Mouse (Mus musculus) forebrain, postnatal 0 days (tissue): ENCODE measurements around the gene Ltbp2. TPM values are rescaled to one million over a fixed set of nuclear protein-coding genes. Genes with fewer than 3 reads are reported as not detected.

Experiments used
- ATAC-seq: fragments of 200-750 bp; cut with Nextera tagmentation; 2 replicates; pipeline ENCODE4 v1.8.0; 2017; ENCODE audit warnings: mild to moderate bottlenecking, moderate library complexity
- DNase-seq: peaks from one replicate; pipeline ENCODE4 v3.0.0-alpha.2; 2015
- H3K27ac ChIP-seq: fragments of 300-500 bp; sonication (generic); 2 replicates; pipeline ENCODE4 v1.5.1; 2014; ENCODE audit warnings: low read depth, mild to moderate bottlenecking, antibody characterized with exemption, low read length, moderate library complexity, mixed read lengths
- H3K27me3 ChIP-seq: fragments of 300-500 bp; sonication (generic); 2 replicates; pipeline ENCODE4 v1.6.1; 2014; ENCODE audit warnings: mild to moderate bottlenecking, low read length, mixed read lengths; ENCODE audit not compliant: insufficient read depth
- H3K36me3 ChIP-seq: fragments of 300-500 bp; sonication (generic); 2 replicates; pipeline ENCODE4 v1.6.1; 2014; ENCODE audit warnings: mild to moderate bottlenecking, moderate library complexity; ENCODE audit not compliant: insufficient read depth
- H3K4me1 ChIP-seq: fragments of 300-500 bp; sonication (generic); 2 replicates; pipeline ENCODE4 v1.6.1; 2014; ENCODE audit warnings: antibody characterized with exemption; ENCODE audit not compliant: insufficient read depth
- H3K4me2 ChIP-seq: fragments of 300-500 bp; sonication (generic); 2 replicates; pipeline ENCODE4 v1.6.1; 2014; ENCODE audit warnings: low read depth, mild to moderate bottlenecking, moderate library complexity
- H3K4me3 ChIP-seq: fragments of 300-500 bp; sonication (generic); 2 replicates; pipeline ENCODE4 v1.5.1; 2014; ENCODE audit warnings: low read depth, low read length, mixed read lengths
- H3K9ac ChIP-seq: fragments of 300-500 bp; sonication (generic); 2 replicates; pipeline ENCODE4 v1.6.1; 2014; ENCODE audit warnings: mild to moderate bottlenecking
- H3K9me3 ChIP-seq: fragments of 300-500 bp; sonication (generic); 2 replicates; pipeline ENCODE4 v1.6.1; 2016; ENCODE audit warnings: low read length
- CTCF ChIP-seq: sonication (generic); IDR thresholded peaks from 2 replicates; pipeline ENCODE4 v1.5.1; 2016; ENCODE audit warnings: antibody characterized with exemption, control low read depth, low read depth
- WGBS: fragments of 180-500 bp; shearing (Covaris S2); extraction: QIAGEN DNeasy Blood & Tissue Kit; methylation state at CpG from one replicate; pipeline ENCODE4 v1.1.7; 2014; 5-methylcytosine and 5-hydroxymethylcytosine counted together
- polyA plus RNA-seq: library from polyadenylated mRNA; unstranded; fragments of >200 nt; fragmentation: Nextera tagmentation; extraction: Ambion mirVana; gene quantifications from 2 replicates; pipeline ENCODE4 v1.2.1, GENCODE M21; 2015
- total RNA-seq: library from RNA; depleted of rRNA; stranded (reverse); fragments of >200 nt; gene quantifications from 2 replicates; pipeline ENCODE4 v1.2.3, GENCODE M21; 2014

Ltbp2 gene
- total and polyA plus RNA-seq, 2 experiments from 2014 or later, result 0.51 to 0.76 TPM

GRCm38 (mm10) chr12:84764756-84765155, 111.6 kb downstream of the Ltbp2 start:
- H3K4me2 ChIP-seq, result no peak overlapping the region
- no peaks in the 10 kb centered on the region for H3K9me3 ChIP-seq
- ATAC-seq (no peak), DNase-seq (no peak)
- H3K27ac ChIP-seq, result no peak overlapping the region
- no peaks in the 10 kb centered on the region; the same call in 1 of the 2 replicates for H3K4me1 ChIP-seq
- H3K27me3 ChIP-seq, result no peaks in the 10 kb centered on the region
- H3K9ac ChIP-seq, result no peak overlapping the region
- H3K4me3 ChIP-seq, result no peak overlapping the region
- 93% methylated on average over 7 of the region's 7 CpGs for WGBS
- no peak for TF ChIP-seq CTCF
- peaks cover 38% of the 10 kb centered on the region for H3K36me3 ChIP-seq

- DNase-seq (no peak), ATAC-seq (no peak)
- no peak overlapping the region for H3K27ac ChIP-seq
- 91% methylated on average over 13 of the region's 13 CpGs for WGBS
- no peaks in the 10 kb centered on the region for H3K9me3 ChIP-seq
- no peaks in the 10 kb centered on the region for H3K4me1 ChIP-seq
- H3K9ac ChIP-seq, result no peak overlapping the region
- H3K4me3 ChIP-seq, result no peak overlapping the region
- H3K4me2 ChIP-seq, result no peak overlapping the region
- no peak for TF ChIP-seq CTCF
- peaks cover 46% of the 10 kb centered on the region for H3K36me3 ChIP-seq
- H3K27me3 ChIP-seq, result no peaks in the 10 kb centered on the region
Measured at GRCm38 (mm10) chr12:84763577-84764218, 112.6 kb downstream of the Ltbp2 start.

- TF ChIP-seq CTCF, result no peak
- no peak for DNase-seq
- Histone ChIP-seq H3K4me3 (no peak overlapping the region), H3K27me3 (no peaks in the 10 kb centered on the region), H3K27ac (no peak overlapping the region), H3K4me2 (no peak overlapping the region), H3K9ac (no peak overlapping the region), H3K36me3 (peaks cover 54% of the 10 kb centered on the region), H3K9me3 (no peaks in the 10 kb centered on the region), H3K4me1 (no peaks in the 10 kb centered on the region)
- 94% methylated on average over 5 of the region's 5 CpGs for WGBS
- no peak for ATAC-seq
Measured at GRCm38 (mm10) chr12:84762532-84762931, 113.8 kb downstream of the Ltbp2 start.

GRCm38 (mm10) chr12:84759063-84759462, 117.3 kb downstream of the Ltbp2 start:
- peak; percentile 58 for TF ChIP-seq CTCF
- DNase-seq, result peak; percentile 57
- no peak overlapping the region for H3K27ac ChIP-seq
- 81% methylated on average over 2 of the region's 2 CpGs for WGBS
- no peak overlapping the region for H3K9ac ChIP-seq
- no peak overlapping the region for H3K4me3 ChIP-seq
- ATAC-seq, result no peak
- H3K4me2 ChIP-seq, result no peak overlapping the region
- H3K27me3 ChIP-seq, result no peaks in the 10 kb centered on the region
- peaks cover 58% of the 10 kb centered on the region for H3K36me3 ChIP-seq
- H3K9me3 ChIP-seq, result no peaks in the 10 kb centered on the region
- H3K4me1 ChIP-seq, result no peaks in the 10 kb centered on the region

- H3K9ac ChIP-seq, result no peak overlapping the region
- DNase-seq (no peak), ATAC-seq (no peak)
- no peaks in the 10 kb centered on the region for H3K27me3 ChIP-seq
- H3K4me2 ChIP-seq, result no peak overlapping the region
- no peak overlapping the region for H3K4me3 ChIP-seq
- peaks cover 40% of the 10 kb centered on the region for H3K36me3 ChIP-seq
- 93% methylated on average over 10 of the region's 10 CpGs for WGBS
- no peak overlapping the region for H3K27ac ChIP-seq
- H3K9me3 ChIP-seq, result no peaks in the 10 kb centered on the region
- peaks cover 12% of the 10 kb centered on the region for H3K4me1 ChIP-seq
- TF ChIP-seq CTCF, result no peak
Measured at GRCm38 (mm10) chr12:84756016-84756415, 120.3 kb downstream of the Ltbp2 start.

- peak; percentile 50 for ATAC-seq
- Histone ChIP-seq H3K9me3 (no peaks in the 10 kb centered on the region), H3K9ac (no peak overlapping the region), H3K4me1 (peaks cover 12% of the 10 kb centered on the region), H3K4me2 (no peak overlapping the region), H3K27me3 (no peaks in the 10 kb centered on the region), H3K27ac (no peak overlapping the region), H3K36me3 (peaks cover 32% of the 10 kb centered on the region), H3K4me3 (no peak overlapping the region)
- peak; percentile 79 for TF ChIP-seq CTCF
- peak; percentile 80 for DNase-seq
- WGBS, result 20% methylated on average over 16 of the region's 16 CpGs
Measured at GRCm38 (mm10) chr12:84755008-84755695, 121.2 kb downstream of the Ltbp2 start.
